Mouse (Mus musculus) liver, adult 2 months (tissue): Measurements from ENCODE around the gene Creb1.

ENCODE experiments used
- CTCF ChIP-seq: fragments of 200-500 bp; IDR thresholded peaks from 2 replicates; pipeline ENCODE4 v1.5.1; 2011; ENCODE audit warnings: low read depth, low read length, control low read depth
- POLR2A ChIP-seq: fragments of 200-500 bp; IDR thresholded peaks from 2 replicates; pipeline ENCODE4 v1.6.1; 2011; ENCODE audit warnings: low read length, control low read depth; ENCODE audit not compliant: insufficient read depth; ENCODE audit errors: extremely low read depth

GRCm38 (mm10) chr1:64616881-64617714 lies 84.7 kb downstream of the Creb1 start, which contains the start of gene Mettl21a:
- TF ChIP-seq CTCF = no peak; the same call in 1 of the 2 replicates
- TF ChIP-seq POLR2A = peak; percentile 82
